Mouse (Mus musculus): ENCODE measurements around the gene Olfr1132.
"Not testable (repeated sequence)": the region's sequence is repeated elsewhere in the genome, so short reads cannot be mapped to it uniquely, and the experiment has no call there.

Gene Olfr1132

DNA sequence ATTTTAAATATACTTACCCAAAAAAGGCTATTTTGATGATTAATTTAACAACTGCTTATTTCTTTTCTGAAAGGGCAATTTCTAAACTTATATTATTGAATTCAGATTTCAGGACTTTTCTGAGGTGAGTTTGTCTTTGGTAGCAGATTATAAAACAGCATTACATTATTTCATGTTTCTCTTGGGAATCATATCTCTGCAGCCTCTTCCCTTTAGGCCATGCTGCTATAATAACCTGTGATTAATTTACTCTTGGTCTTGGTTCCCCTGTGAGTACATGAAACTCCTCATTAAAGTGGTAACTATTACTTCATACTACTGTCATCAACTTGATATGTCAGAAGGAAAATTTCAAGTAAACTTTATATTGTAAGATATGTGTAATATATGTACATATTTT lies at the start of gene Olfr1132:
TSS of gene Olfr1132 (minus strand) at position 101 of the 400 bp plus-strand sequence.
- no peak for DNase-seq (ENCODE audit: low spot score in 2 of 2)

DNA sequence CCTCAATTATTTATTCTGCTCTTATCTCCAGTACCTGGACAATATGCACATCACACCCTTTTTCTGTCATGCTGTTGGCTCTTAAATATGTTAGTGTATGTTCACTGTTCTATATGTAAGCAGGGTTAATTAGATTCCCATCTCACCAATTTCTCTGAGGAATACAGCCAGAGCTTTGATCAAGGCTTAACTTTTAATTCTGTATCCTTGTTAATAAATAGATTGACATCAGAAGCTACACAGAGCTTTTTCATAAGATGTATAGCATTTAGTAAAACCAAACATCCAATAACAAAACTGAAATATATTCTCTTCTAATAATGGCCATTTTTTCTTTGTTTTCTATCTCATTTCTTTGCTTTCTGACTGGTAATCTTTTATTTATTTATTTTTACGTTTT lies 36.2 kb upstream of the Olfr1132 start, which contains the start of gene Olfr1135:
TSS of gene Olfr1135 (minus strand) at position 101 of the 400 bp plus-strand sequence.
- DNase-seq (ENCODE audit: low spot score in 2 of 2) = no peak

DNA sequence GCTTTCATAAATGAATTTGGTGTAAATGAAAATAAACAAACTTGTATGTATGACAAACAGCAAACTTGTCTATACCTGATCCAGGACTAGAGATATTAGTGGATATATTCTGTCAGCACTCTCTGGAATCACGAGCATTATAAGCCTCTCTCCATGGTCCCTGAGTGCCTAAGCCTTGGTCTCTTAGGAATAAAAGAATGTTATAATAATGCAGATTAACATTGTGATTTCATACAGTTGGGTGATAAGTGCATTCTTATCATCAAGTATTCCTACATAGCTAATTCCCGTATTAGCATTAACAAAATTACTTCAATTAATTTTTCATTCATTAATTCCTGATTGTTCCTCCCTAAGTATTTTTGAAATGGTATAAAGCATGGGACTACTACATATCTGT lies 21.0 kb upstream of the Olfr1132 start, which contains the start of gene Olfr1134:
TSS of gene Olfr1134 (minus strand) at position 101 of the 400 bp plus-strand sequence.
- DNase-seq (ENCODE audit: low spot score in 2 of 2) = no peak

DNA sequence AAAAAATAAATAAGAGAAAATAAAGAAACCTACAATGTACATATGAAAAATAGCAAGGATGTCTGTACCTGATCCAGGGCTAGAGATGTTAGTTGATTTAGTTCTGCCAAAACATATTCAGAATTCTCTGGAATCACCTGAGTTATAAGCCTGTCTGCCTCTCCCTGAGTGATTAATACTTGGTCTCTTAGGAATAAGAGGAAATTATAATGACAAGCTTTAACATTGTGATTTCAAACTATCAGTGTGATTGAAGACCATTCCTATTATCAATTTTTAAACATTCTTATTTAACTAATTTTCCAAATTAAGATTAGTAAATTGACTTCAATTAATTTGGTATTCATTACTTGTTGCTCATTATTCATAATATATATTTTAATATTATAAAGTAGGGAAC lies 9.9 kb upstream of the Olfr1132 start, which contains the start of gene Olfr1133:
TSS of gene Olfr1133 (minus strand) at position 101 of the 400 bp plus-strand sequence.
- DNase-seq (ENCODE audit: low spot score in 2 of 2) = no peak

DNA sequence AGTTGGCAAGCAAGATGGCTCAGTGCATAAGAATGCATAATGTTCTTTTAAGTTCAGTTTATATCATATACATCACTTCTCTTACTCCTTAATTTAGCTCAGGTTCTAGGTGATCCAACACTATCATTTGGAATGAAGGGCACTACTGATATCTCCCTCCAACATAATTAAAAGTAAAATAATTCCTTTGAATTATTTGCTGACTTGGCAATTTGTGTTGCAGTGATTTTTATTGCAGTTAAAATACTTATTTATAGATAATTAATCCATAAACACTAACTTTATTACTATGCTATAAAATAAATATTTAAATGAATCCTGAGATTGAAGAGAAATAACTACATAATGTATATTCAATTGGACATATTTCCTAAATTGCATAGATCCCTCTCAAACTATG lies 5.1 kb upstream of the Olfr1132 start:
- no peak for DNase-seq (ENCODE audit: low spot score in 2 of 2)

DNA sequence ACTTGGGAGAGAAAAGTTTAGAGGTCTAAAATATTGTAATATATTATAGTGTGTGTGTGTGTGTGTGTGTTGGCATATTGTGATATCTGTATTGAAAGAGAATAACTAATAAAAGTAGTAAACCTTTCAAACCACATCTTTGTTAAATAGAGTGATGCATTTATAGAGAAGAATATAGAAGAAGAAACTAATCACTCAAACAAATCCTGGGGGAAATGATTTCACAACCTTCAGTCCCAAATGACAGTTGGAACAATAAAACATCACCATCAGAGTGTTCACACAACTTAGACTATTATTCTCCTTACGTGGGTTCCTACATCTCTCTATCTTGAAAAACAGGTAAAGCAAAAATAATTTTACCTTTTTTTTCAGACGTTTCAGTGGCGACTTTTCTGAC lies 10.5 kb downstream of the Olfr1132 start, which contains the start of gene Olfr1131:
TSS of gene Olfr1131 (plus strand) at position 301 of the 400 bp plus-strand sequence.
- no peak for DNase-seq (ENCODE audit: low spot score in 2 of 2)

DNA sequence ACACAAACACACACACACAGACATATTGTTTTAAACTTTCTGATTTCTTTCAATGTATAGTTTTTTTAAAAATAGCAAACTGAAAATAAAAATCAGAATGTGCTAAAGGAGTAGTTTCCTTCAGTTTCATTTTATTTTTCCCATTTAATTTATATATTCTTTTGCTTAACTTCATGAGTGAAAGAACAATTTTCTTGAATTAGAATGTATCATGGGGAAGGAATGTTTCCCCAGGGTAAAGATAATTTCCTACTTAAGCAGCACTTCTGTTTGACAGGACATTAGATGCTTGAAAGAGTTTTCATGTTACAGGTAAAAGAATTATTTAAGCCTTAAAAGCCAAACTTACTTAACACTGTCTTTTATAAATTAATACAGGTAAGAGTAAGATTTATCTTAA lies 31.4 kb downstream of the Olfr1132 start, which contains the start of gene Olfr1130:
TSS of gene Olfr1130 (plus strand) at position 301 of the 400 bp plus-strand sequence.
- not testable (repeated sequence) for DNase-seq (ENCODE audit: low spot score in 2 of 2)
